Mouse (Mus musculus) lung, postnatal 0 days (tissue): Measurements from ENCODE around the gene Hells.

Experiments used
- CTCF ChIP-seq: IDR thresholded peaks from 2 replicates; pipeline ENCODE4 v1.5.1; 2016; ENCODE audit warnings: antibody characterized with exemption, mild to moderate bottlenecking
- EP300 ChIP-seq: IDR thresholded peaks from 2 replicates; pipeline ENCODE4 v1.6.1; 2016; ENCODE audit warnings: antibody characterized with exemption, mild to moderate bottlenecking, control low read depth

DNA sequence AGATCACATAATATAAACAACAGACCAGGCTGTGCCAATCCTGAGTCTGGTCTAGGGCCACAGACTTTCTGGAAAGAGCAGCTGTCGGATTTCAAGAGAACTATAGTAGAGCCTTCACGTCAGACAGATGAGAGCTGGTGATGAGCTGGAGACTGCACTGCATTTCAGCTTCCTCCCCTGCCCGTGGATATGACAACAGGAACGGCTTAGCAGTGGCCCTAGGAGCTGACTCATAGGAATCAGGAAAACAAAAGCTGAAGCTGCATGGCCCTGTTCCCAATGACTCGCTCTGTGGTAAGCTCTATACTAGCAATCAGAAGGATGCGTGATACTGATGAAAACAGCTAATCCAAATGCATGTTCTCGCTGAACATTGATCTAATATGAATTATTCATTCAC is 43.0 kb downstream of the Hells start:
- no peak for TF ChIP-seq CTCF
- TF ChIP-seq EP300, result no peak
